Mouse (Mus musculus): ENCODE measurements at regions not wholly inside any gene's neighbourhood (a gene's known extent, or its start where the extent isn't known, plus 50 kb on each side); places are given as distances from the start of the nearest gene placed in this dataset.

DNA sequence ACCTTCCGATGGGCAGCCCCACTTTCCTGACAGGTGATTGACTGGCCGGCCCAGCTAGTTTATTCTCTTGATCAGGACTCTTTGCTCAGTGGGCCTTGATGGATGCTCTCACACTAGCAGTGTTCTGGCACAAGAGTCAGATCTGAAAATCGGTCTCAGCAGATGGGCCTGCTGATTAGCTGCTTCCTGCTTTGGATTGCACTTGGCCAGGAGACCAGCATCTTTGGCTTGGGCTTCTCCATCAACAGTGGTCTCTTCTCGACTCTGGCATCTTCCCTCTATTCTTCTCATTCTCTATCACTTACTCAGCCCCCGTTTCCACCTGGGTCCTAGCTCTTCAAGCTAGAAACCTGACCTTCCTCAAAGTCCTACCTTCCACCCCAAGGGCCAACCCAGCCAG lies 77.1 kb downstream of the Xrcc2 start:
- TF ChIP-seq POLR2A (IDR thresholded peaks at IDR 0.05; ENCODE audit: extremely low read depth, insufficient read depth, low read length) (no peak), CTCF (IDR thresholded peaks at IDR 0.05; ENCODE audit: low read depth, low read length) (no peak)

All from liver, adult 2 months (tissue).